Mouse (Mus musculus) neural tube, embryonic 11.5 days (tissue): ENCODE measurements at regions not wholly inside any gene's neighbourhood (a gene's known extent, or its start where the extent isn't known, plus 50 kb on each side); places are given as distances from the start of the nearest gene placed in this dataset.

Source experiments
- ATAC-seq: fragments of 200-750 bp; cut with Nextera tagmentation; 2 replicates; pipeline ENCODE4 v1.8.0; 2017; ENCODE audit warnings: moderate number of reproducible peaks, mild to moderate bottlenecking, moderate TSS enrichment, moderate library complexity; ENCODE audit not compliant: insufficient read depth, low FRiP score, low TSS enrichment
- DNase-seq: peaks from one replicate; pipeline ENCODE4 v3.0.0-alpha.2; 2015; ENCODE audit warnings: low spot score
- H3K27ac ChIP-seq: fragments of 300-500 bp; sonication (generic); 2 replicates; pipeline ENCODE4 v1.5.1; 2014; ENCODE audit warnings: low read depth, mild to moderate bottlenecking, low read length
- H3K27me3 ChIP-seq: fragments of 300-500 bp; sonication (generic); 2 replicates; pipeline ENCODE4 v1.6.1; 2014; ENCODE audit warnings: mild to moderate bottlenecking, low read length, mixed read lengths; ENCODE audit not compliant: control insufficient read depth, insufficient read depth
- H3K36me3 ChIP-seq: fragments of 300-500 bp; sonication (generic); 2 replicates; pipeline ENCODE4 v1.6.1; 2014; ENCODE audit warnings: mild to moderate bottlenecking, low read length, moderate library complexity, mixed read lengths; ENCODE audit not compliant: control insufficient read depth, insufficient read depth
- H3K4me1 ChIP-seq: fragments of 300-500 bp; sonication (generic); 2 replicates; pipeline ENCODE4 v1.6.1; 2014; ENCODE audit warnings: low read length, mixed read lengths; ENCODE audit not compliant: control insufficient read depth, insufficient read depth
- H3K4me2 ChIP-seq: fragments of 300-500 bp; sonication (generic); 2 replicates; pipeline ENCODE4 v1.6.1; 2014; ENCODE audit warnings: low read depth, mild to moderate bottlenecking, moderate library complexity
- H3K4me3 ChIP-seq: fragments of 300-500 bp; sonication (generic); 2 replicates; pipeline ENCODE4 v1.5.1; 2014; ENCODE audit warnings: low read depth, low read length
- H3K9ac ChIP-seq: fragments of 300-500 bp; sonication (generic); 2 replicates; pipeline ENCODE4 v1.6.1; 2014; ENCODE audit warnings: mild to moderate bottlenecking, low read length
- H3K9me3 ChIP-seq: fragments of 300-500 bp; sonication (generic); 2 replicates; pipeline ENCODE4 v1.6.1; 2016; ENCODE audit warnings: low read length; ENCODE audit not compliant: control insufficient read depth
- WGBS: fragments of 180-500 bp; shearing (Covaris S2); extraction: QIAGEN DNeasy Blood & Tissue Kit; methylation state at CpG from one replicate; pipeline ENCODE4 v1.1.7; 2014; 5-methylcytosine and 5-hydroxymethylcytosine counted together

DNA sequence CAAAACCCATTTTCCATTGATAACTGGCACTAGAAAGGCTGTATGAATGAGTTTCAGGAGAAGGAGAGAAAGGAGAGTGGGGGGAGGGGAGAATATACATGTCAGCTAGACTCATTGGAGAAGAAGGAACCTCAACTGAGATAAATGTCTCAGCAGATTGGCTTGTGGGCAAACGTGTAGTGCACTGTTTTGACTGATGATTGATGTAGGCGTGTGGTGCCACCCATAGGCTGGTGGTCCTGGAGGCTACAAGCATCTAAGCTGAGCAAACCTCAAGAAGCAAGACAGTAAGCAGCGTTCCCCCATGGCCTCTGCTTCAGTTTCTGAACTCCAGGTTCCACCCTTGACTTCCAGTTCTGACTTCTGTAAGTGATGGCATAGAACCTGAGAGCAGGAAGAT is 121.8 kb upstream of the Rbms1 start:
- no peaks in the 10 kb centered on the region for H3K27me3 ChIP-seq
- H3K36me3 ChIP-seq = no peaks in the 10 kb centered on the region
- H3K27ac ChIP-seq = no peak overlapping the region
- no peak overlapping the region for H3K9ac ChIP-seq
- no peak for DNase-seq
- no peak overlapping the region for H3K4me3 ChIP-seq
- ATAC-seq = no peak
- H3K4me1 ChIP-seq = no peaks in the 10 kb centered on the region
- no peaks in the 10 kb centered on the region for H3K9me3 ChIP-seq
- no peak overlapping the region for H3K4me2 ChIP-seq
- WGBS = 70% methylated on average over 3 of the region's 3 CpGs

DNA sequence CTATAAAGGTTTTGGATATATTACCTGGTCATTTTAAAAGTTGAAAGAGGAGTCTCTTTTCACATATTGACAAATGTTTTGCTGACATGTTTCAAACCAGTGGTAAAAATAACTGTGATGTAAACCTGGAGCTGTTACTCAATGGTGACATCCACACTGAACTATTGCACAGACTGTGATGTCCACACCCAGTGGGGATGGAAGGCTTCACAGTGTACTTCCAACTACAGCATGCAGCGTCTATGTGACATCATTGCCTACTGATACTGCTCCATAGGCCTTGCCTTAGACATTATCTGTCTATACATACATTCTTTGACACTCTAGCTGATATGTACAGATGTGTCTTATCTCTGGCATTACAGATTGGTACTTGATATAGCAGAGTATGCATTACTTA is 120.1 kb upstream of the Rbms1 start:
- H3K27me3 ChIP-seq = no peaks in the 10 kb centered on the region
- no peak overlapping the region for H3K4me3 ChIP-seq
- WGBS = 77% methylated on average over 1 of the region's 1 CpGs
- H3K27ac ChIP-seq = no peak overlapping the region
- H3K9ac ChIP-seq = no peak overlapping the region
- no peak overlapping the region for H3K4me2 ChIP-seq
- ATAC-seq (no peak), DNase-seq (no peak)
- no peaks in the 10 kb centered on the region for H3K4me1 ChIP-seq
- no peaks in the 10 kb centered on the region for H3K36me3 ChIP-seq
- no peaks in the 10 kb centered on the region for H3K9me3 ChIP-seq

DNA sequence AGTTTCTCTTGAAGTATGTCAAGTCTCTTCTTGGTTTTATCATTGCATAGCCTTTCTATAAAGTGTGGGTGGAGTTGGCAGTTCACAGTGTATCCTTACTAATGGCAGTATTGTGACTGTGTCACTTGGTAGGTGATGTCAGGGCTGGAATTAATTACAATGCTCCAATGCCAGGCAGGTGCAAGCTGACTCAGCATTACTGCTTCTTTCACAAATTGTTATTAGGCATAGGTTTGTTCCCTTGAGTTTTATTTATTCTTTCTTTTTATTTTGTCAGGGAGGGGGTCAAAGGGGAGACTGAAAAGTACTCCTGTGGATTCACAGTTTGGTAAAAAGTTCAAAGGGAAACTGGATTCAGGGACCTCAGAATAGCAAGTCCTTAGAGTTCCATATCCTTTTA is 119.6 kb upstream of the Rbms1 start:
- Histone ChIP-seq H3K4me3 (no peak overlapping the region), H3K36me3 (no peaks in the 10 kb centered on the region), H3K9me3 (no peaks in the 10 kb centered on the region), H3K4me1 (no peaks in the 10 kb centered on the region), H3K9ac (no peak overlapping the region), H3K27ac (no peak overlapping the region), H3K27me3 (no peaks in the 10 kb centered on the region), H3K4me2 (no peak overlapping the region)
- DNase-seq (no peak), ATAC-seq (no peak)

DNA sequence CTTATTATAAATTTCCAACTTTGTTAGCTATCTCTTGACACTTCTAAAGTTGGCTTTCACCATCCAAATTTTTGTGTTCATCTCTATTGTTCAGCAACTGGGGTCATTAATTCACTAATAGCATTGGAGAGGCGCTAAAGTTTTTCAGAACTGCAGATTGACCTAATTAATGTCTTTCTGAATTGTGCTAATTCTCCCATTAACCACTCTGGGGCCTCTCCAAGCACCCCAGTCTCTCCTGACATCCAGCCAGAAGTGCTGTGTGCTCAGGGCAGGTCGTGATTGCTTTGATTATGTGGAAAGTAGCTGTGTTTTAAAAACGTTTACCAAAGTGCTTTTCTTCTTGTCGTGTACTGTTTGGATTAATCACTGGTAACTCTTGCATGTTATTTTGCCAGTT is 117.0 kb upstream of the Rbms1 start:
- no peak overlapping the region for H3K4me2 ChIP-seq
- H3K4me1 ChIP-seq = no peaks in the 10 kb centered on the region
- H3K27me3 ChIP-seq = no peaks in the 10 kb centered on the region
- WGBS = 59% methylated on average over 4 of the region's 4 CpGs
- H3K9ac ChIP-seq = no peak overlapping the region
- no peak overlapping the region for H3K27ac ChIP-seq
- no peaks in the 10 kb centered on the region for H3K36me3 ChIP-seq
- ATAC-seq (no peak), DNase-seq (no peak)
- no peak overlapping the region for H3K4me3 ChIP-seq
- H3K9me3 ChIP-seq = no peaks in the 10 kb centered on the region

DNA sequence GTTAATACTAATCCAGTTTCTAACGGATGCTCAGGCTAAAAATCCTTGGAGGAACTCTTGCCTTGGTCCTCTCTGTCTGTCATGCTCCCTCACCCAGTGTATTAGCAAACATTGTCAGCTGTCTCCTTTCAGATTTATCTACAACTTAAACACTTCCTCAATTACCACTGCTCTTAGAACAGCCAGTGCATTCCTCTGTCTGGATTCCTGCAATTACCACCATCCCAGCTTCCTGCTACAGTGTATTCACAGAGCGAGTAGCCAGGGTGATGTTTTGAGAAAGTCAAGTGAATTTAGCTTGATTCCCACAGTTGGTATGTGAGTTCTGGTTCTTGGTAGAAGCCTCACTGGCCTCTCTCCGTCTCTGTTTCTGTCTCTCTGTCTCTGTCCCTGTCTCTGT is 108.0 kb upstream of the Rbms1 start:
- Histone ChIP-seq H3K4me3 (no peak overlapping the region), H3K9me3 (no peaks in the 10 kb centered on the region), H3K27ac (no peak overlapping the region), H3K4me2 (no peak overlapping the region), H3K27me3 (no peaks in the 10 kb centered on the region), H3K4me1 (no peaks in the 10 kb centered on the region), H3K9ac (no peak overlapping the region), H3K36me3 (no peaks in the 10 kb centered on the region)
- DNase-seq (no peak), ATAC-seq (no peak)
- WGBS = 64% methylated on average over 3 of the region's 3 CpGs

DNA sequence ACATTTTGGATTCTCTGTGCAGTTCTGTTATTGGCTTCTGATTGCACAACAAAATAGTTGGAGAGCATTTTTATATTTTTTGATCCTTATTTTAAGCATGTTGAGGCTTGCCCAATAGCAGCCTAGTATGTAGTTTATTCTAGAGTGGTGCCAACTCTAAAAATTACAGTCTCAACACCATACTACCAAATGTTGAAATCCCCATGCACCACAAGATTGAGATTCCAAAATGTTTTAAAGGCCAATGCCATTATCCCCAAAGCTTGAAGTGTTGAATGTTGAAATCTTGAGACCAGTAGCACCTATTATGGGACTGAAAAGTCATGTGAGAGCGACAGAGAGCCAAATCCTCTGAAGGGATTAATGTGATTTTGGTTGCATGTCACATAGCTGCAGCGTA is 104.9 kb upstream of the Rbms1 start:
- no peaks in the 10 kb centered on the region for H3K4me1 ChIP-seq
- H3K4me3 ChIP-seq = no peak overlapping the region
- no peaks in the 10 kb centered on the region for H3K27me3 ChIP-seq
- H3K27ac ChIP-seq = no peak overlapping the region
- DNase-seq (no peak), ATAC-seq (no peak)
- 94% methylated on average over 2 of the region's 2 CpGs for WGBS
- H3K36me3 ChIP-seq = no peaks in the 10 kb centered on the region
- no peak overlapping the region for H3K4me2 ChIP-seq
- no peak overlapping the region for H3K9ac ChIP-seq
- H3K9me3 ChIP-seq = no peaks in the 10 kb centered on the region

DNA sequence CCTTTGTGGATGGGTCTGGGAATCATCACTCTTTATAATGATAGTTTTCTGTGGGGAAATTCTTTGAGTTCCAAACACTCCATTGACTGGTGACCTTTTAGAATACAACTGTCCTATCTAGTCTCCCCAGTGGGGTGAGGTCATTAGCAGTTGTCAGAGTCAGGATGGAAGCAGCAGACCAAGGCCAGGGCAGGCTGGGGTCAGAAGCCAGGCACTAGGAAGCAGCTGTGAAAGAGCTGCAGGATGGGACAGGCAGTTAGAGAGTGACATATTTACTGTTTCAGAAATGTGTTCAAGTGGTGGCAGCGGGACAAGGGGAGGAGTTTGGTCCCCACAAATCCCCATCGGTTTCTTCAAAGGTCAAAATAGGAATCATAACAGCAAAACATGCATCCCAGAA is 99.1 kb upstream of the Rbms1 start:
- Histone ChIP-seq H3K27me3 (no peaks in the 10 kb centered on the region), H3K9ac (no peak overlapping the region), H3K9me3 (no peaks in the 10 kb centered on the region), H3K36me3 (no peaks in the 10 kb centered on the region), H3K4me2 (no peak overlapping the region), H3K27ac (no peak overlapping the region), H3K4me3 (no peak overlapping the region), H3K4me1 (peaks cover 4% of the 10 kb centered on the region)
- no peak for ATAC-seq
- WGBS = 39% methylated on average over 2 of the region's 2 CpGs
- no peak for DNase-seq

DNA sequence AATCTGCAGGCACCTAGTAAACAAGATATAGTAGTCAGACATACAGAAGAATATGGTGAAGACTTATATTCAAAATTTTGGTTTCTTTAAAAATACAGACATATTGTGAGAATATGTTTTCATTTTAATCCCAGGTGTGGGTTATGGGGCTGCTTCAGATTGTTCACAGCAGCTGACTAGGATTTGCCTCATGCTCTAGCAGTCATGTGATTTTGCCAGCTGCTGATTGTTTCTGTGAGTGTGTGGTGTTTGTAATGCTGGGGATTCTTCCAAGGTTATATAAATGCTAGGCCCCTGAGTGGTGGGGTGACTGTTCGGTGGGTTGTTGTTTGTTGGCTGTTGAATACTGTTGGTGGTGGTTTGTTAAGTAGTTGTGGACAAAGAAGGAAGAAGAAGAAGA is 97.9 kb upstream of the Rbms1 start:
- no peak for ATAC-seq
- H3K9me3 ChIP-seq = no peaks in the 10 kb centered on the region
- 83% methylated on average over 1 of the region's 1 CpGs for WGBS

DNA sequence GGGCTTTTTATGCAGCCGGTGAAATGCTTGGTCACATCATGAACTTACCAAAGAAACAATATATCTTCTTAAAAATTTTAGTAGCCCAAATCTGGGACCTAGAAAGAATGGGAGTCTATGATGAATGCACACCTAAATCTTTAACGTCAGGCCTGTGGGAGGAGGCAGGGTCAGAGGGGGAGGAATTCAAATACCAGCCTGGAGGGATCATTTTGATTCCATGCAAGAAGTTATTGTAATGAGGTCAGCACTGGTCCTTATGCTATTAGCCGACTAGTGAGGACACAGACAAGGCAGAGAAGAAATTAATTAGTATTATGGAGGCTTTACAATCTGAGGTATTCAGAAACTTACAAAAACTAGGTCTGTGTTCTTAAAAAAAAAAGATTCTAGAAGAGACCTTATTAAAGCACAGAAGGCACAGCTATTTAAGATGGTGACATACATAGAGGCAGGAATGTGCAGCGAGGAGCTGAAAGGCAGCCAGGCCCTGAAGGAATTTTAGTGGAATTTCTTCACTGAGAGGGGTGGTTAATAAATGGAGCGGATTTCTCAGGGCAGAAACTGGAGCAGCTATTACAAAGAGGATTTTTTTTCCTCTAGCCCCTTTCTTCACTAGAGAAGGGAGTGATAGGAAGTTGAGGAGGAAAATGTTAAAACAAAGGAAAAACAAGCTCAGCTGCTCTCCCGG is 95.7 kb upstream of the Rbms1 start:
- DNase-seq = no peak
- Histone ChIP-seq H3K4me2 (no peak overlapping the region), H3K27me3 (no peaks in the 10 kb centered on the region), H3K4me3 (no peak overlapping the region), H3K4me1 (peaks cover 4% of the 10 kb centered on the region), H3K36me3 (no peaks in the 10 kb centered on the region), H3K9ac (no peak overlapping the region), H3K9me3 (no peaks in the 10 kb centered on the region), H3K27ac (no peak overlapping the region)
- ATAC-seq = no peak
- WGBS = 26% methylated on average over 6 of the region's 6 CpGs

More for the DNA sequence above, 97.9 kb upstream of the Rbms1 start:
- H3K36me3 ChIP-seq = no peaks in the 10 kb centered on the region
- no peaks in the 10 kb centered on the region for H3K27me3 ChIP-seq
- no peak overlapping the region for H3K27ac ChIP-seq
- no peak for DNase-seq
- no peak overlapping the region for H3K4me2 ChIP-seq
- H3K4me3 ChIP-seq = no peak overlapping the region
- no peak overlapping the region for H3K9ac ChIP-seq
- H3K4me1 ChIP-seq = peaks cover 4% of the 10 kb centered on the region
